Mouse (Mus musculus): Measurements from ENCODE around the gene Aldoc.
"Not testable (repeated sequence)": the region's sequence is repeated elsewhere in the genome, so short reads cannot be mapped to it uniquely, and the experiment has no call there.

The Aldoc gene

GRCm38 (mm10) chr11:78322860-78323259, at the start of gene Aldoc:
TSS of gene Aldoc (plus strand) at chr11:78322968.
- DNase-seq (ENCODE audit: low spot score in 2 of 2), result peak; percentile 69 to 84

GRCm38 (mm10) chr11:78275596-78275995, 47.2 kb upstream of the Aldoc start:
- no peak for DNase-seq (ENCODE audit: low spot score in 2 of 2)

- DNase-seq (ENCODE audit: low spot score in 2 of 2), result not testable (repeated sequence)
Measured at GRCm38 (mm10) chr11:78276169-78276568, 46.6 kb upstream of the Aldoc start.

GRCm38 (mm10) chr11:78278853-78279252, 43.9 kb upstream of the Aldoc start:
- DNase-seq (ENCODE audit: low spot score in 2 of 2), result no peak

DNA sequence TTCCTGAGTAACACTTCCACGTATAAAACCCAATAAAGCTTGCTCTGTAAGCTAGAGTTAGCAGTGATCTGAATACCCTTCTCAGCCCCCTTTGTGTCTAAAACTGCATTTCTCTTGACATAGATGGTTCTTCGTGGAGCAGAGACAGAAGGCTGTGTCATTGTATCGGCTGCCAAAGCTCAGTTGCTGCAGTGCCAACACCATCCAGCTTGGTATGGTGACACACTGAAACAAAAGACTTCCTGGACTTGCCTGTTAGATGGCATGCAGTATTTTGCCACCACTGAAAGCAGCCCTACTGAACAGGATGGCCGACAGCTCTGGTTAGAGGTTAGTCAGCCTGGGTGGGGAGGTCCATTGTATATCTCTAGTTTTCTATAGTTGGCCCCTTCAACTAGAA, 43.2 kb upstream of the Aldoc start:
- no peak for DNase-seq (ENCODE audit: low spot score in 2 of 2)

- no peak for DNase-seq (ENCODE audit: low spot score in 2 of 2)
Measured at GRCm38 (mm10) chr11:78289146-78289763, 33.5 kb upstream of the Aldoc start.

- no peak for DNase-seq (ENCODE audit: low spot score in 2 of 2)
Measured at GRCm38 (mm10) chr11:78290654-78291053, 32.1 kb upstream of the Aldoc start, which contains the start of gene BC030499. TSS of gene BC030499 (plus strand) at chr11:78290841.

DNA sequence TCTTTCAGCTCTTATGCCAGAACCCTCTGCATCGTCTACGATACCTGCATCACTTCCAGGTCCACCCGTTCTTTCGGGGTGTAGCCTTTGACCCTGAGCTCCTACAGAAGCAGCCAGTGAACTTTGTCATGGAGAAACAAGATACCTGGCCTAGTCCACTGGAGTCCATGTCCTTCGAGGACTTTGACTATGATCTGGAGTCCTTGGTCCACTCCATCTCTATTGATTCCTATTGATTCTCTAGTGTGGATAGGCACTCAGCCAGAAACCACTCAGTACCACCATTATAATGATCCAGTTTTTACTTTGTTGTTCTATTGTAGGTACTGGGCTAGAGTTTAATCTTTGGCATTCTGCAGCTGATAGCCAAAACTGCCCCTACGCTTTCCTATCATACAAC, 28.2 kb upstream of the Aldoc start:
- DNase-seq (ENCODE audit: low spot score in 2 of 2), result no peak

GRCm38 (mm10) chr11:78300917-78301316, 21.9 kb upstream of the Aldoc start:
- DNase-seq (ENCODE audit: low spot score in 2 of 2), result no peak

DNA sequence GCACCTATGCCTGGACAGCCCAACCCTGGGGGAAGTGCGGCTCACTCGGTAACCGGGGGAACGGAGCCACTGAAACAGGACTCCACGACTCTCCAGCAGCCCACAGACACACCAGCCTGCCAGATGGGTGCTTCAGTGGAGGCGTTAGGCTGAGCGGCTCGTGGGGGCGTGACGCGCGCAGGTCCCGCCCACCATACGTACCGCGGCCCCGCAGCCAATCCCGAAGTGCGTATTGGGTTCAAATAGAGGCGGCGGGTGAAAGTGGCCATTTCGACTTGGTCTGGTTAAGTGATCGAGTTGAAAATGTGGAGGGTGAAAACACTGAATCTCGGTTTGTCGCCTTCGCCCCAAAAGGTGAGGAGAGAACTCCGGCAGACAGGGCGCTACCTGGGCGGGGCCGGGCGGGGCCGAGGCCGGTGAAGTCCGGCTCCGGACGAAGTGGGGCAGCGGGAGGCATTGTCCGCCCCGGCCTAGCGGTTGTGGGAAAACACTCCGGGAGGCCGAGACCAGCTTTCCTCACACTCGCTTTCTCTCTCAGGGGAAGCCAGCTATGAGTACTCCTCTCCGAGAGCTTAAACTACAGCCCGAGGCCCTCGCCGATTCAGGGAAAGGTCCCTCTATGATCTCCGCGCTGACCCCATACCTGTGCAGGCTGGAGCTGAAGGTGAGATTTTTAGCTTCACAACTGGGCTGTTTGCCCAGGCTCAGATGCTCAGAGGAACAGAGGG, 21.2 kb upstream of the Aldoc start, which contains the start of gene Spag5:
Gene Spag5, plus strand, starts transcription at position 173 of the 728 bp plus-strand sequence.
- peak; percentile 87 to 89 for DNase-seq (ENCODE audit: low spot score in 2 of 2)

DNA sequence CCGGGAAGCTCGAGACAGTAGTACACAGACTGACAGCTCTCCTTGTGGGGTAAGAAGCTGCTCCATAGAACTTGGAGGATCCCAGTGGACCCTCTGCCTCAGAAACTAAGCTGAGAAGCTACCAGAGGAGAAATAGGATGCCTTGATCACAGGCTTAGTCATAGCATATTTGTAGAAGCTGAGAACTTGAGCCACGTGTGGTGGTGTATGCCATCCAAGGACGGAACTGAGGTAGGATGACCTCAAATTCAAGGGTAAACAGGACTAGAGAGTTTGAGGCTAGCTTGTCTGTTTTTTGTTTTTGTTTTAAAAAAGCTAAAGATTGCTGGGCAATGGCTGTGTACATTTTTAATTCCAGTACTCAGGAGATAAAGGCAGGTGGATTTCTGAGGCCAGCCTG, 17.5 kb upstream of the Aldoc start:
- no peak for DNase-seq (ENCODE audit: low spot score in 2 of 2)

DNA sequence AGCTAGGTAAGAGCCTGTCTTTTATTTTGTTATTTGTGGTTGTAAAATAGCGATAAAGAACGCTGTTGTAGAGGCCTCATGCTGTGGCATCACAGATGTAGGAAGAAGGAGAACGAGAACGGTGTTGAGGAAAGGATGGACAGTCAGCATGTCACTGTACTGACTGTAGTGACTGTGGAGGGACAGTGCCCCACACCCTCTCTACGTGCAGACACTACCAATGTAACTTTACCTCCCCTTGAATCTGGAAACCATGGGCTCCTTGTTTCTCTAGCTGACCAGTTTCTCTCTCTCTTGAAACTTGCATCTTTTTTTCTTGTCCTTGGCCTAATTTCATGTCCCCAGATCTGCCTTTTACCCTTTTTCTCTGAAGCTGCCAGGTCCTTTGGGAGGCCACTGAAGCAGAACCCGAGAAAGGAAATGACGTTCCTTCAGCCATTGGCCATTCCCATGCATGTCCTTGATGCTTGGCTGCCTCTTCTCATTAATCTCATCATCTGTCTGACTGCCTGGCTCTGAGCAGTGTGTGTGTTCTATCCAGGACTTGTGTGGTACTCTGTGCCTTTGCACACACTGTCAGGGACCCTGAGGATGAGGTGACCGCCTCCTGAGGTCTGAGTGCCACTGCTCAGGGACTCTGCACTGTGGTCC, 11.8 kb upstream of the Aldoc start:
- no peak for DNase-seq (ENCODE audit: low spot score in 2 of 2)

GRCm38 (mm10) chr11:78313662-78314061, 9.1 kb upstream of the Aldoc start:
- no peak for DNase-seq (ENCODE audit: low spot score in 2 of 2)

- DNase-seq (ENCODE audit: low spot score in 2 of 2), result no peak
Measured at GRCm38 (mm10) chr11:78318411-78318810, 4.4 kb upstream of the Aldoc start.

DNA sequence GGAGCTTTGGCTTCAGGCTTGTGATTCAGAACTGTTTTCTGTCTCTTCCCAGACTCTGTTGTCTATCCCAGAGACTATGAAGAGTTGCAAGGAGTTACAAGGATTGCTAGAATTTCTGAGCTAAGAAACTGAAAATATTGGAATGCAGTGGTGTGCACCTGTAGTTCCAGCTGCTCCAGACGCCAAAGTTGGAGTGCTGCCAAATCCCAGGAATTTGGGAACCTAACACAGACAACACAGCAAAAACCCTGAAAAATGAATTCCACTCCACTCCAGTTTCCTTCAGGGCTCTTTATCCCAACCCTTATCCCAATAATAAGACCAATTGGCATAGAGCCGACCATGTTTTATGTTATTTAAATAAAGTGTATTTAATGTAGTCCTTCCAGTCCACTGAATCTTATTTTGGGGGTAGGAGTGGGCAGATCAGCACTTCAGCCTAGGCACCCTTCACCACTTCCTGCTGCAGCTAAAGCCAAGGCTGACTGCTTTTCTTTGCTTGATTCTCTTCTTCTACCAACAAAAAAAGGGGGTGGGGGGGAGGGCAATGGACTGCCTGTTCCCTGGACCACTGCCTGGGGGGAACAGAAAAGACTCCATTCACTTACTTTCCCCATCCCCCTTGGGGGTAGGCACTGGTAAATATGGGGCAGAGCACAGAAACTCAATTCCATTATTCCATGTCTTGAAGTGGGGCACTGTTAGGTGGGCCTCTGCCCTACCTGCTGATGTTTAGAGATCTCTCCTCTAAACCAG, 514 bp upstream of the Aldoc start:
- DNase-seq (ENCODE audit: low spot score in 2 of 2), result peak in 1 of 2 experiments; percentile 64

DNA sequence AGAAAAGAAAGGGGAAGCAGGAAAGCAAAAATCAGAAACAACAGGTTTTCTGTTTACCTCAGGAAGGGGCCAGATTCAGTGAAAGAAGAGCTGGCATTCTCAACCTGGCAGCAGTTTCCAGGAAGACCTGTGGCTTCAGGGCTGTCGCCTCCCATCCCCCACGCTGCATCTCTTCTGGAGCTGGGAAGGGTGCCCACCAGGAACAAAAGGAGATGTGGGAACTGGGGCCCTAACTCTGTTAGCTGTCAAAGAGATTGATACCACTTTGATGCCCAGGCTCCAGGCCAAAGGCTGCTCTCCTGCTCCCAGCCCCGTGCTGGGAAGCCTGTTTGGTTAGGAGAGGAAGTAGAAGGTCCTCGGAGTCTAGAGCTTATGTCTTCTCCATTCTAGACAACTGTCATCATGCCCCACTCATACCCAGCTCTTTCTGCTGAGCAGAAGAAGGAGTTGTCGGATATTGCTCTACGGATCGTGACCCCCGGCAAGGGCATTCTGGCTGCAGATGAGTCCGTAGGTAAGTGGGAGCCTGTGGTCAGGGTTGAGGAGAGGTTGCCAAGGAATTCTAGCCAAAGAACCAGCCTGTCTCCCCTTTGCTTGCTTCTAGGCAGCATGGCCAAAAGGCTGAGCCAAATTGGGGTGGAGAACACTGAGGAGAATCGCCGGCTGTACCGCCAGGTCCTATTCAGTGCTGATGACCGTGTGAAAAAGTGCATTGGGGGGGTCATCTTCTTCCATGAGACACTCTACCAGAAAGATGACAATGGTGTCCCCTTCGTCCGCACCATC, 1.4 kb downstream of the Aldoc start:
- peak in 1 of 2 experiments; percentile 57 for DNase-seq (ENCODE audit: low spot score in 2 of 2)

DNA sequence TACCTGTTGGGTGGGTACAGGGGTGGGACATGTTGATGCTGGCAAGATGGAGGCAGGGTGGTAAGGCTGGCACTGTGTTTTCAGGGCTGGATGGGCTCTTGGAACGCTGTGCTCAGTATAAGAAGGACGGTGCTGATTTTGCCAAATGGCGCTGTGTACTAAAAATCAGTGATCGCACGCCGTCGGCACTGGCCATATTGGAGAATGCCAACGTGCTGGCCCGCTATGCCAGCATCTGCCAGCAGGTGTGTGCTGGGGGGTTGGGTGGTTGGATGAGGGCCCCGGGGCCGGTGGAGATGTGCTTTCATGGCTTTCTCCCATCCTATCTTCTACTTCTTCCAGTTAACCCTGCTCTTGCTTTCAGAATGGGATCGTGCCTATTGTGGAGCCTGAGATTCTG, 2.2 kb downstream of the Aldoc start:
- DNase-seq (ENCODE audit: low spot score in 2 of 2), result no peak

DNA sequence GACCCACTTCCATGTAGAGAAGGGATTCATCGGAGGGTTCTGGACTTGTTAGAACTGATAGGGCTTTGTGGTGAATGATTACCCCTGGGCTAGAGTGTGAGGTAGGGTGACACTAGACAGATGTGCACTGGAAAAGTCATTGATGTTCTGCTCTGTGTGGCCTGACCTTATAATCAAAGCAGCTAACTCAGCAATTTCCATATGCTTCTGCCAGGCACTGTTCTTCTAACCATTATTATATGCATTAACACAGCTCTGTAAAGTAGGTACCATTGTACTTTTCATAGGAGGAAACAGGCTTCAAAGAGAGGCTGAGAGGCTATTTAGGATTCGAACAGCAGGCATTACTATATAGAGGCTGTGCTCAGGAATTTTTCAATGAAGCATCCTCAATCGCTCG, 4.4 kb downstream of the Aldoc start:
- DNase-seq (ENCODE audit: low spot score in 2 of 2), result no peak

- peak; percentile 90 to 94 for DNase-seq (ENCODE audit: low spot score in 2 of 2)
Measured at GRCm38 (mm10) chr11:78327634-78328511, 5.1 kb downstream of the Aldoc start, which contains the start of gene Pigs. TSS of gene Pigs (plus strand) at chr11:78328415.

- DNase-seq (ENCODE audit: low spot score in 2 of 2), result no peak
Measured at GRCm38 (mm10) chr11:78328512-78329056, 5.8 kb downstream of the Aldoc start.
